Comparison of ENCODE assay signal across 9 mouse cellular contexts in the genomic region with DNA sequence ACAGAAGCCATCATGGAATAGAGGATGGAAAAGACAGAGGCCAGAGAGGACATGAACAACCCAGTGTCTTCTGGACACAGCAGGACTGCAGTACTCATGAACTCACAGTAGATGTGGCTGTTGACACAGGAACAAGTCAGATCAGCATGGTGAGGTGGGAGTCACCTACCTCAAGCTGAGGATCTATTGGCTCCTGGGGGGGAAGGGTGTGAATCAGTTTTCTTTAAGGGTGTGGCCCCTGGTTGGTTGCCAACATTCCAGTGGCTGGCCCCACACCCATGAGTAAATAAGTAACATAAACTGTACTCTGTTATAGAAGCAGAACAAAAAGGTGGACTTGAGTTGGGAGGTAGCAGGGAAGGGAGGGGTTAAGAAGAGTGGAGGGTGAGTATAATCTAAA.
DNase-seq lines count a peak whose midpoint lies in the region; ATAC-seq and TF ChIP-seq lines count a peak whose summit lies in the region.
"Had no signal": no experiment of that assay in that cellular context is flagged by ENCODE, and none has a peak within 500 bp of the region (broad histone marks: within the 10 kb centered on the region; RNA-seq: fewer than 3 reads in every experiment).

No protein-coding gene starts in this region.

- H3K4me2 ChIP-seq in kidney, embryonic 14.5 days (replicated peaks; ENCODE audit: low read depth, low read length): no peak overlapping the region
- H3K4me2 ChIP-seq in kidney, embryonic 16.5 days (replicated peaks; ENCODE audit: low read depth, low read length): no peak overlapping the region

- no peak overlapping the region for H3K4me3 ChIP-seq in kidney, embryonic 14.5 days (ENCODE audit: low read length)
- no peak overlapping the region for H3K4me3 ChIP-seq in kidney, embryonic 16.5 days (ENCODE audit: low read length)
- no peak overlapping the region for H3K4me3 ChIP-seq in thymus, adult 2 months (ENCODE audit: control insufficient read depth, insufficient read depth, low read length)

- ATAC-seq in kidney, embryonic 14.5 days (ENCODE audit: low FRiP score, low TSS enrichment): no peak
- ATAC-seq in kidney, embryonic 16.5 days (ENCODE audit: low FRiP score, low TSS enrichment): peak; percentile 54

- H3K4me1 ChIP-seq in kidney, embryonic 14.5 days (ENCODE audit: control insufficient read depth, insufficient read depth, low read length): no peaks in the 10 kb centered on the region
- no peaks in the 10 kb centered on the region for H3K4me1 ChIP-seq in kidney, embryonic 16.5 days (ENCODE audit: insufficient read depth, low read length)
- no peaks in the 10 kb centered on the region for H3K4me1 ChIP-seq in thymus, adult 2 months (replicated peaks; ENCODE audit: control insufficient read depth, insufficient read depth, low read length)

- DNase-seq in kidney, adult 11 months: peak; percentile 39
- peak; percentile 11 for DNase-seq in urinary bladder, postnatal 25 days (ENCODE audit: low spot score)
- no peak for DNase-seq in urinary bladder, adult 2 months (ENCODE audit: low spot score)
- no peak for DNase-seq in right cerebral cortex, adult 2 months (ENCODE audit: low spot score in 2 of 2)
- no peak for DNase-seq in frontal cortex, postnatal 36 days (ENCODE audit: low spot score in 2 of 2)
- no peak for DNase-seq in thymus, adult 2 months
- DNase-seq: cerebellum, postnatal 25 days had no signal

- no peaks in the 10 kb centered on the region for H3K36me3 ChIP-seq in kidney, embryonic 14.5 days (ENCODE audit: control insufficient read depth, insufficient read depth, low read length)
- H3K36me3 ChIP-seq in kidney, embryonic 16.5 days (ENCODE audit: insufficient read depth, low read length): no peaks in the 10 kb centered on the region
- H3K36me3 ChIP-seq in thymus, adult 2 months (ENCODE audit: control insufficient read depth, insufficient read depth, low read length): no peaks in the 10 kb centered on the region

- no peaks in the 10 kb centered on the region for H3K9me3 ChIP-seq in kidney, embryonic 14.5 days (ENCODE audit: control insufficient read depth, low read length)
- H3K9me3 ChIP-seq in kidney, embryonic 16.5 days (ENCODE audit: low read length): no peaks in the 10 kb centered on the region

- TF ChIP-seq CTCF in thymus, adult 2 months (IDR thresholded peaks at IDR 0.05; ENCODE audit: borderline replicate concordance, control insufficient read depth, extremely low read depth, insufficient read depth, low read length, poor library complexity): no peak

- no peaks in the 10 kb centered on the region for H3K27me3 ChIP-seq in kidney, embryonic 14.5 days (ENCODE audit: control insufficient read depth, insufficient read depth, low read length)
- no peaks in the 10 kb centered on the region for H3K27me3 ChIP-seq in kidney, embryonic 16.5 days (ENCODE audit: insufficient read depth, low read length)
- H3K27me3 ChIP-seq in thymus, adult 2 months (ENCODE audit: control insufficient read depth, insufficient read depth, low read length): no peaks in the 10 kb centered on the region

- H3K9ac ChIP-seq in kidney, embryonic 14.5 days (ENCODE audit: low read depth, low read length): no peak overlapping the region
- no peak overlapping the region for H3K9ac ChIP-seq in kidney, embryonic 16.5 days (replicated peaks; ENCODE audit: low read length)

- no peak for TF ChIP-seq POLR2A in thymus, adult 2 months (IDR thresholded peaks at IDR 0.05; ENCODE audit: control insufficient read depth, extremely low read depth, insufficient read depth, low read length, poor library complexity)

- no peak overlapping the region for H3K27ac ChIP-seq in kidney, embryonic 14.5 days (ENCODE audit: low read depth, low read length)
- no peak overlapping the region for H3K27ac ChIP-seq in kidney, embryonic 16.5 days (ENCODE audit: low read length)
- no peak overlapping the region for H3K27ac ChIP-seq in thymus, adult 2 months (ENCODE audit: control insufficient read depth, insufficient read depth, low read length)

Comparison
In these comparisons a context has a peak if more than half of its experiments do, and no peak if none do; other contexts are left out.
1. DNase-seq: peak in kidney, adult 11 months (single experiment) and urinary bladder, postnatal 25 days (single experiment); none in urinary bladder, adult 2 months (single experiment), right cerebral cortex, adult 2 months (0 of 2), frontal cortex, postnatal 36 days (0 of 2) and thymus, adult 2 months (single experiment).